Mouse (Mus musculus) liver, embryonic 14.5 days (tissue): ENCODE results near the gene Hipk3. TPM values are rescaled to one million over a fixed set of nuclear protein-coding genes. Genes with fewer than 3 reads are reported as not detected.

Source experiments
- ATAC-seq: fragments of 200-750 bp; cut with Nextera tagmentation; 2 replicates; pipeline ENCODE4 v1.8.0; 2017; ENCODE audit warnings: moderate number of reproducible peaks, mild to moderate bottlenecking, moderate library complexity; ENCODE audit not compliant: insufficient read depth
- DNase-seq, 3 experiments: peaks; one replicate each; pipeline ENCODE4 v3.0.0-alpha.2; 2012 to 2013; ENCODE audit warnings: low read depth in 3 of 3, low spot score in 3 of 3
- H3K27ac ChIP-seq: fragments of 300-500 bp; sonication (generic); 2 replicates; pipeline ENCODE4 v1.5.1; 2014; ENCODE audit warnings: moderate library complexity, mild to moderate bottlenecking, control low read depth, inconsistent platforms
- H3K27me3 ChIP-seq: fragments of 300-500 bp; sonication (generic); 2 replicates; pipeline ENCODE4 v1.6.1; 2014; ENCODE audit warnings: mild to moderate bottlenecking, low read length, moderate library complexity; ENCODE audit not compliant: control insufficient read depth, insufficient read depth
- H3K36me3 ChIP-seq: fragments of 300-500 bp; sonication (generic); replicated peaks from 2 replicates; pipeline ENCODE4 v1.6.1; 2014; ENCODE audit warnings: low read depth; ENCODE audit not compliant: control insufficient read depth, insufficient read depth
- H3K4me1 ChIP-seq, 2 experiments: fragments of 200-500 bp in 1 of 2; fragments of 300-500 bp in 1 of 2; sonication (generic) in 1 of 2; replicated peaks; 2 replicates each; pipeline ENCODE4 v1.6.1; 2012 to 2014; ENCODE audit warnings: antibody characterized with exemption in 1 of 2, inconsistent platforms in 1 of 2, low read length in 1 of 2; ENCODE audit not compliant: control insufficient read depth in 2 of 2, insufficient read depth in 2 of 2
- H3K4me2 ChIP-seq: fragments of 300-500 bp; sonication (generic); 2 replicates; pipeline ENCODE4 v1.6.1; 2014; ENCODE audit warnings: low read depth, mild to moderate bottlenecking, control low read depth, moderate library complexity
- H3K4me3 ChIP-seq, 2 experiments: fragments of 200-500 bp in 1 of 2; fragments of 300-500 bp in 1 of 2; sonication (generic) in 1 of 2; 2 replicates each; pipeline ENCODE4 v1.5.1; 2012 to 2014; ENCODE audit warnings: low read depth in 2 of 2, low read length in 2 of 2, mild to moderate bottlenecking in 2 of 2, control low read depth in 1 of 2, inconsistent platforms in 1 of 2, moderate library complexity in 1 of 2; ENCODE audit not compliant: insufficient read depth in 1 of 2
- H3K9ac ChIP-seq: fragments of 300-500 bp; sonication (generic); replicated peaks from 2 replicates; pipeline ENCODE4 v1.6.1; 2014; ENCODE audit warnings: mild to moderate bottlenecking, control low read depth, moderate library complexity
- H3K9me3 ChIP-seq: fragments of 300-500 bp; sonication (generic); 2 replicates; pipeline ENCODE4 v1.6.1; 2016; ENCODE audit warnings: low read length, mixed read lengths; ENCODE audit not compliant: control insufficient read depth
- CTCF ChIP-seq: IDR thresholded peaks from 2 replicates; pipeline ENCODE4 v1.5.1; 2016; ENCODE audit warnings: antibody characterized with exemption, low read depth, control low read depth
- EP300 ChIP-seq: IDR thresholded peaks from 2 replicates; pipeline ENCODE4 v1.6.1; 2016; ENCODE audit warnings: antibody characterized with exemption, low read depth
- WGBS: fragments of 180-500 bp; shearing (Covaris S2); extraction: QIAGEN DNeasy Blood & Tissue Kit; methylation state at CpG from one replicate; pipeline ENCODE4 v1.1.7; 2014; ENCODE audit not compliant: insufficient replicate concordance; 5-methylcytosine and 5-hydroxymethylcytosine counted together
- polyA plus RNA-seq, 2 experiments: library from polyadenylated mRNA; depleted of rRNA in 1 of 2; stranded (reverse) in 1 of 2; unstranded in 1 of 2; fragments of >200 nt; fragmentation: Nextera tagmentation in 1 of 2; extraction: Ambion mirVana in 1 of 2; gene quantifications; 2 replicates each; pipeline versions ENCODE4 v1.2.1 to v1.2.3; 2012 to 2014

The Hipk3 gene
- polyA plus RNA-seq, 2 experiments: 7.0 to 8.2 TPM

GRCm38 (mm10) chr2:104407913-104408312, 86.3 kb downstream of the Hipk3 start:
- DNase-seq: no peak
- H3K27ac ChIP-seq: no peak overlapping the region
- no peak for TF ChIP-seq EP300
- no peak overlapping the region for H3K9ac ChIP-seq
- H3K4me2 ChIP-seq: no peak overlapping the region
- H3K27me3 ChIP-seq: peaks cover 48% of the 10 kb centered on the region
- no peak for ATAC-seq
- H3K4me1 ChIP-seq: no peaks in the 10 kb centered on the region
- WGBS: 35% methylated on average over 4 of the region's 4 CpGs
- H3K36me3 ChIP-seq: no peaks in the 10 kb centered on the region
- H3K9me3 ChIP-seq: no peaks in the 10 kb centered on the region
- no peak overlapping the region for H3K4me3 ChIP-seq

GRCm38 (mm10) chr2:104404036-104404435, 90.2 kb downstream of the Hipk3 start:
- Histone ChIP-seq H3K4me1 (no peaks in the 10 kb centered on the region), H3K4me3 (no peak overlapping the region), H3K9me3 (no peaks in the 10 kb centered on the region), H3K27me3 (peaks cover 13% of the 10 kb centered on the region), H3K27ac (no peak overlapping the region), H3K36me3 (no peaks in the 10 kb centered on the region), H3K9ac (no peak overlapping the region), H3K4me2 (no peak overlapping the region)
- no peak for TF ChIP-seq EP300
- TF ChIP-seq CTCF: no peak
- ATAC-seq (no peak), DNase-seq (no peak)
- 75% methylated on average over 6 of the region's 6 CpGs for WGBS

- Histone ChIP-seq H3K27ac (no peak overlapping the region), H3K4me3 (no peak overlapping the region), H3K27me3 (no peaks in the 10 kb centered on the region), H3K9ac (no peak overlapping the region), H3K4me1 (no peaks in the 10 kb centered on the region), H3K9me3 (no peaks in the 10 kb centered on the region), H3K4me2 (no peak overlapping the region), H3K36me3 (no peaks in the 10 kb centered on the region)
- 74% methylated on average over 6 of the region's 6 CpGs for WGBS
- ATAC-seq (no peak), DNase-seq (no peak)
- TF ChIP-seq CTCF: no peak
- no peak for TF ChIP-seq EP300
Observed at GRCm38 (mm10) chr2:104398651-104399290, 95.5 kb downstream of the Hipk3 start.

- Histone ChIP-seq H3K4me2 (no peak overlapping the region), H3K4me3 (no peak overlapping the region), H3K27me3 (no peaks in the 10 kb centered on the region), H3K36me3 (no peaks in the 10 kb centered on the region), H3K9ac (no peak overlapping the region), H3K4me1 (no peaks in the 10 kb centered on the region), H3K27ac (no peak overlapping the region), H3K9me3 (no peaks in the 10 kb centered on the region)
- no peak for ATAC-seq
- no peak for DNase-seq
- TF ChIP-seq EP300: no peak
- no peak for TF ChIP-seq CTCF
- 61% methylated on average over 9 of the region's 9 CpGs for WGBS
Observed at GRCm38 (mm10) chr2:104395961-104396360, 98.3 kb downstream of the Hipk3 start.

- TF ChIP-seq CTCF: no peak
- TF ChIP-seq EP300: no peak
- no peak overlapping the region for H3K4me3 ChIP-seq
- H3K4me1 ChIP-seq: no peaks in the 10 kb centered on the region
- no peak for DNase-seq
- no peaks in the 10 kb centered on the region for H3K36me3 ChIP-seq
- H3K4me2 ChIP-seq: no peak overlapping the region
- ATAC-seq: no peak
- H3K9ac ChIP-seq: no peak overlapping the region
- no peak overlapping the region for H3K27ac ChIP-seq
- no peaks in the 10 kb centered on the region for H3K9me3 ChIP-seq
- WGBS: 45% methylated on average over 2 of the region's 2 CpGs
- H3K27me3 ChIP-seq: no peaks in the 10 kb centered on the region
Observed at GRCm38 (mm10) chr2:104394769-104395168, 99.5 kb downstream of the Hipk3 start.
